Mouse (Mus musculus) ES-Bruce4 (cell line): Measurements from ENCODE around the gene Fthl17f.

Experiments used
- CTCF ChIP-seq: IDR thresholded peaks from one replicate; pipeline ENCODE4 v1.8.1; 2011; ENCODE audit warnings: low read depth, low read length
- EP300 ChIP-seq: IDR thresholded peaks from 2 replicates; pipeline ENCODE4 v1.6.1; 2011; ENCODE audit warnings: low read depth, low read length; ENCODE audit not compliant: insufficient read depth
- POLR2A ChIP-seq: IDR thresholded peaks from one replicate; pipeline ENCODE4 v1.8.1; 2011; ENCODE audit warnings: low read length; ENCODE audit not compliant: insufficient read depth

DNA sequence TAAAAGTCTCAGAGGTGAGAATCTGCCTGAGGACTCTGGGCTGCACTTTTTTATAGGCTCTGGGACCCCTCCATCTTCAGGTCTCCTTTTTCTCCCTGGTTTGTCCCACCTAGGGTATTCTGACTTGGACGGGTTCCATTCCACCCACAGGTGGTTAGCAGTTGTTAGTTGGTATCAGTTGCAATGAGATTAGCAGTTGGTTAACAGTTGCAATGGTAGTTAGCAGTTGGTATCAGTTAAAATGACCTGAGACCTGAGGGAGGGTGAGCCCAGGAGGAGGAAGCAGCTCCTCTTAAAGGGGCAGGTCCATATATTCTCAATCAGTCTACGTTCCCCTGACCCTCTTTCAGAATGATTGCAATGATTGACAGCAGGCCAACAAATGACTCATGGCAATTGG is 47.6 kb downstream of the Fthl17f start:
- no peak for TF ChIP-seq CTCF
- TF ChIP-seq POLR2A, result no peak
- TF ChIP-seq EP300, result no peak
